Mouse (Mus musculus): ENCODE data around the gene Itpkb.

The Itpkb gene

DNA sequence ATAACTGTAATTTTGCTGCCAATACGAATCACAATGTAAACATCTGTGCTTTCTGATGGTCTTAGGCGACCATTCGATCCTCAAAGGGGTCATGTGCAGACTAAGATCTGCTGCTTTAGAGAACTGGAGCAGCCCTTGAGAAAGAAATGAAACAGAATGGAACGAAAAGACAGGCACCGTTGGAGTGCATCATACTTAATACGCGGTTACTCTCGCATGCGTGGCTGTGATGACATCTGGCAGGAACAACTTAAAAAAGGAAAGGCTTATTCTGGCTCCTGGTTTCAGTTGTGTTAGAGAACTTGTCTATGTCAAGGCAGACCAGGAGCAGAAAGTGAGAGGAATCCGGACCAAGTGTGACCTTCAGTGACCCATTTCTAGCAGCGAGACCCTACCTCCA, 15.6 kb upstream of the Itpkb start:
- no peak for DNase-seq (ENCODE audit: low spot score)

DNA sequence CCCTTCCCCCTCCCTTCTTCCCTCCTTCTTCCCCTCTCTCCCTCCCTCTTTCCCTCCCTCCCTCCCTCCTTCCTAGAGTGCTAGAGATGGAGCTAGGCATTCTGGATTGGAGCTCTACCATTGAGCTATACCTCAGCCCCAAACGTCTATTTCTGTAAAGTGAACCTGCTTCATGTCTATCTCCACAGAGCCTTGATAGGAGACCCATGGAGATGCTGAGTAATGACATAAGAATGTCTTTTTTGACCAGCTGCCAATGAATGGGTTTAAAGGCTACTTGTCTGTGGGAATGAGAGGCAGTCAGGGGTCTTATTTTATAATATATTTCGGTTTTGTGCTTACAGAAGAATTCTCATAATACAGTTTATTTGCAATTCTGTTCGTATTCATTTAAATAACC, 15.2 kb upstream of the Itpkb start:
- DNase-seq (ENCODE audit: low spot score): no peak

DNA sequence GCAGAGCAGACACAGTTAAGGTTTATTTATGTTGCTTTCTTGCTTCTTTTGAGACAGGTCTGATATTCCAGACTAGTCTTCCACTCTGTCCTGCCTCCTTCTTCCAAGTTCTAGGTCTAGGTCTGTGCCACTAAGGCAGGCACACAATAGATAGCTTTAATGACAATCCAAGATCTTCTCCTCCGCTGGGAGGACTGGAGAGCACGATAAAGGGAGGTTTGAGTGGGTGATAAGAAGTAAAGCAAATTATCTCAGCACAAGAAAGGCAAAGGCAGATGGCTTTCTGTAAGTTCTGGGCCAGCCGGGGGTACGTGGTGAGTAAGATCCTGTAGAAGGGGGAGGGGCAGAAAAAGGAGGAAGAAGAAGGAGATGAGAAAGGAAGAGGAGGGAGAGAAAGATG, 12.8 kb upstream of the Itpkb start:
- DNase-seq (ENCODE audit: low spot score): no peak

DNA sequence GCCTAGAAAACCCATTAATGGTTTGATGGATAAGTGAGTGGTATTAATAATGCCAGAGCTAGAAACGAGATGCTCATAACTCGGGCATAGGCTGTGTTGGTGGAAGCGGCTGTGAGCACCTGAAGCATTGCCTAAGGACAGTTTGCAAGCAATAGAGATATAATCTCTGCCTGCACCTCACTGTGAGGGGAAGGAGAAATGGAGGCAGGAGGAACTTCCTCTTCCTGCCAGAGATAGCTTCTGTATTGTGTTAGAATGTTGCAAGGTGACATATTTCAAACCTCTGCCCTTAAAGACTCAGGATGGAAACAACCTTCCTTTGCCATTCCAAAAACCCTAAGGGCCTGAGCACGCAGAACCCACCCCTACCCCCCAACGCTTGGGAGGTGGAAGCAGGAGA, 11.9 kb upstream of the Itpkb start:
- DNase-seq (ENCODE audit: low spot score): no peak

DNA sequence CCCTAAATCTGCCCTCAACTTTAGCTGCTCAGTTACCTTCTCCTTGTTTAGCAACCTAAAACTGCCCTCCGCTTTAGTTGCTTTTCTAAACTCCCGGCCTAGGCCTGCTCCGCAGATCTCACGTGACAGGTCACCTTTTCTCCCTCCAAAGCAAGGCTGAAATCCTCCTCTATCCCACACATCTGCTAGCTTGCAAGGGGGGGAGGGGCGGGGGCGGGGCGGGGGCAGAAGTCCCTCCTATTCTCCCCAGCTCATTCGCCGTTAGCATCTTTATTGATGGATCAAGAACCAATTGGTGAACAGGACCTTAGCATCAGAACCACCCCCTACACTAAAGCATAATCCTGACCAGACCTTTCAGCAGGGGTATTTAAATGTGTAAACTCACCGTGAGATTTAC, 10.4 kb upstream of the Itpkb start:
- no peak for DNase-seq (ENCODE audit: low spot score)

DNA sequence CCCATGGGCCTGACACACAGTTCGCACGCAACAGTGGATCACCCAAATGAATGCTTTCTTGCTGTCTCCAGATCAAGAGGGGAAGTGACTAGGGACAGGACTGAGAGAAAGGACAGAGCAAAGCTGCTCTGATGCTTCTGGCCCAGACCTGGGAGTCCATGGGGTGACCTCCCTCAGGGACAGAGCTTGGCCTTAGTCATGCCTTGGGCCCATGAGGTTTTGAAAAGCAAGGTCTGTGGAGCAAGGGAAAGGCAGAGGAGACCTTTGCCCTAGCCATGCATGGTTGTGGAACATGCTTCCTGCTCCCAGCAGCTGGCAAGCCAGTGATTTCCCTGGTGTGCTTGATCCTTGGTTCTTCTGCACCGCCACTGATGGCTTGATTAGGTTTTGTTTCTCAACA, 7.4 kb upstream of the Itpkb start:
- no peak for DNase-seq (ENCODE audit: low spot score)

DNA sequence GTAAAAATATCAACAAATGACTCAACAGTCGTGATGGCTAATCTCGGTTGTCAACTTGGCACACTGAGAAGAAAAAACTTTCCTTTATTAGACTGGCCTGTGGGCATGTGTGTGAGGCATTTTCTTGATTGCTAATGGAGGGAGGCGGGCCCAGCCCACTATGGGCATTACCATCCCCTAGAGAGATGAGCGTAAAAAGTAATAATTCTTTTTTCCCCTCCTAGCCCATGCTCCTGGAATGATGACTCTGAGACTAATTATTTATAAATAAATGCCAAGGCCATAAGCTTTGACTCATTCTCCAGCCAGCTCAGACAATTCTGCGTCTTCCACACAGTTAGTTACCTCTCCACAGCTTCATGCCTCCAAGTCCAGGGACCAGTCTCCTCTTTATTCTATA, 6.8 kb upstream of the Itpkb start:
- DNase-seq (ENCODE audit: low spot score): no peak

DNA sequence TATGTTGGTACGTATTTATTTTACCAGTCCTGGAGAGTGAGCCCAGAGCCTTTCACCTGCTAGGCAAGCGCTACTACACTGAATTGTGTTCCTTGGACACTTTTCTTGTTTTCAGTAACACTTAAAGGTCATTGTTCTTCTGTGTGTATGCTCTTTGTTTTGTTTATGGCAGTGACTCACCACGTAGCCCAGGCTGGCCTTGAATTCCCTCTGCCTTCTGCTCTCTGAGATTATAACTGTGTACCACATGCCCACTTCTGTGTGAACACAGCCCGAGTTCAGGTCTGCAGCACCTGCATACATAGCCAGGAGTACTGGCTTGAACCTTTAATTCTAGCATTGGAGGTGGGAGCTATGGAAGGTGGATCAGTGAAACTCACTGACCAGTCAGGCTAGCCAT, 6.0 kb upstream of the Itpkb start:
- DNase-seq (ENCODE audit: low spot score): no peak

DNA sequence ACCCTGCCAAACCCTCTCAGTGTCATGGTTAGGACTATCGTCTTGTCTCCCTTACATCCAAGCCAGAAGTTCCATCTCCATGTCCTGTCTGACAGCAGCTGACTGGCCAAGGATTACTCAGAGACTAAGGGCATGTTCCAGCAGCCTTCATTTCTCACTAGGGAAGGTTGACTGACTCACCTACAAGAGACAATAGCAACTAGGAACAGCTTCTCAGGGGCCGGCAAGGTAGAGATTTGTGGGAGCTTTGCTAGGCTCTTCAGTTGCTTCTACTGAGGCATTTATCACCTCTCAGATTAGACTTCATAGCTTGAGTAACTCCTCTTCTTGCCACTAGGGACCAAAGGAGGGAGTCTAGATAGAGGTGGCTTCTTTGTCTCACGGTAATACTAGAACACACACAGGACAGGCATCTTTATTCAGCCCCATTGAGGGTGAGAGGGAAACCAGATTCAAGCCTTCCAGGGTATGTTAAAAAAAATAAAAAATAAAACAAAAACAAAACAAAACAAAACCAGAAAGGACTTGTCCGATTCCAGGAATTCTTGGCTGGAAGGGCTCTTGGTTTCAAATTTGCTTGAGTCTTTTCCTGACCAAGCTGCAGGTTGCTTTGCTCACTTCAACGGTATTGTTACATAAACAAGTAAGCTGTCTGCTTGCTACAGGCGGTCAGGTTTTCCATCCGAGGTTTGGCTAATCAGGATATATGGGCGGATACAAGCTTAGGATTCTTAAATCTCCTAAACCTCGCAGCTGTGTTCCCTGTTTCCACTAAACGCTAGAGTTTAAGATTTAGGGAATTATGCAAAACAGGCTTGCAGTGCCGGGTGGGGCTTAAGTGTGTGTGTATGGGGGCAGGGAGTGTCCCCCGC, 1.3 kb upstream of the Itpkb start:
- DNase-seq (ENCODE audit: low spot score): no peak

DNA sequence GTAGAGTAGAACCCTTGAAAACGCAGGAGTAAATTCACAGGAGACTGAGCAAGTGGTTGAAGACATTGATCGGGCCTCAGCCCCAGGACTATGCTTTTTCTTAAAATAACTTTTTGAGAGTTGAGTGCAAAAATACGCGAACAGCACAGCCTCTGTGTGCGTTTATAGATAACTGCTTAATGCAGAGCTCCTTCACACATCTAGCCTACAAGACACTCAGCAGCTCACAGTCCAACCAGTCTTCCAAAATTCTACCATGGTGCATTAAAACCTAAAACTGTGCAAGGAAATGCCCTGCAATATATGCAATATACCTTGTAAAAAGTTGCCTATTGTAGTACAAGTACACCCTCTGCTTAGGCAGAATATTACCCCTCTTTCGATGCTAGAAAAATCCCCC, 579 bp upstream of the Itpkb start:
- DNase-seq (ENCODE audit: low spot score): no peak

DNA sequence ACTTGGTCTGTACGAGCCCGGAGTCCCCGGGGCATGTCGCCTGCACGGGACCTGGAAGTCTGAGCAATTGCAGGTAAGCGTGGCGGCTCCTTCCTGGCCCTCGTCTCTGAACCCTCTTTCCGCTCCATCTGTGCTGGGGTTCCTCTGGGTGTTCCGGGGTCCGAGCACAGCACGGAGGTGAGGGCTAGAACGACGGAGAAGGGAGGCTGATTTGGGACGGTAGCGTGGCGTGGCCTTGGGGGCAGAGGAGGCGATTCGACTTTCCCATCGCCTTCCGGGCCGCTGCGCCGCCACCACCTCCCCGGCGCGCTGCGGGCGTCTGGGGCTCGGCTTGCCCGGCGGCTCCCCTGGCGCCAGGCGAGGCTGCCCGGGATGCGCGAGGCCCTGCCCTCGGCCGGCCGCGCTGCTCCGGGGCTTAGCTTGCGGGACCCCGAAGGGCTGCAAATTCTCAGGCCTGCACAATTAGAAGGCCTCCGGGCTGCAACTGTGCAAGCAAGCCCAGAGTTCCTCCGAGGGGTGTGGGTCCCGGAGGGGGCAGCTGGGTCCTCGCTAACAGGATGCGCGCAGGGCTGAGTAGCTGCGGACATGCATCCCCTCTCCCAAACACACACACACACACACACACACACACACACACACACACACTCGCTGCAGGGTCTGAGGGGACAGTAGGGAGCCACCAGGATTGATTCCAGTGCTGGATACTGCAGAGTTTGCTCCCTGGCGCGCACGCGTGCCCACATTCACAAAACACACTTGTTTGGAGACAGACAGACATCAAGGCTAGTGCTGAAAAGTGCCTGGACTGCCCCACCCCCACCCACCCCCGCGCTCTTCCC, 641 bp downstream of the Itpkb start:
- DNase-seq (ENCODE audit: low spot score): peak; percentile 27

DNA sequence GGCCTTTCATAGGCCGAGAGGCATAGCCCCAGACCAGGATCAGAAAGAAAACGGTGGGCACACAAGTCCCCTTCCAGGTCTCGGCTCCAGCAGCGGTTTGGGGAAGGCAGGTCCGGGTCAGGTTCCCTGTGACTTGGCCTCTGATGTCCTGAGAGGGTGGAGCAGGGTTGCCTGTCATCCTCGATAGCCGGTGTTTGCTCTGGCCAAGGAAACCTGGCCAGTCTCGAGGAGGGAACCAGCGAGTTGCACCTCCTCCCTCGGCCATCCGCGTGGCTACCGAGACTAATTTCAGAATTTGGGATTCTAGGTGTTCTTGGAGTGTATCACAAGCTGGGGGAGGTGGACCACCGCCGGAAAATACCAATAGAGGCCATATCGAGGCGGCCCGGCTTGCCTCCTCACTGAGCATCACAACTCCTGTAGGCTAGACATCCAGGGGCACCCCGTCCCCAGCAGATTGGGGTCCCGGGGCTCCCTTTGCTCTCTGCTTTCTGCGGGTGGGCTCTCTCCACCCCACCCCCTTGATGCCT, 1.3 kb downstream of the Itpkb start:
- no peak for DNase-seq (ENCODE audit: low spot score)

DNA sequence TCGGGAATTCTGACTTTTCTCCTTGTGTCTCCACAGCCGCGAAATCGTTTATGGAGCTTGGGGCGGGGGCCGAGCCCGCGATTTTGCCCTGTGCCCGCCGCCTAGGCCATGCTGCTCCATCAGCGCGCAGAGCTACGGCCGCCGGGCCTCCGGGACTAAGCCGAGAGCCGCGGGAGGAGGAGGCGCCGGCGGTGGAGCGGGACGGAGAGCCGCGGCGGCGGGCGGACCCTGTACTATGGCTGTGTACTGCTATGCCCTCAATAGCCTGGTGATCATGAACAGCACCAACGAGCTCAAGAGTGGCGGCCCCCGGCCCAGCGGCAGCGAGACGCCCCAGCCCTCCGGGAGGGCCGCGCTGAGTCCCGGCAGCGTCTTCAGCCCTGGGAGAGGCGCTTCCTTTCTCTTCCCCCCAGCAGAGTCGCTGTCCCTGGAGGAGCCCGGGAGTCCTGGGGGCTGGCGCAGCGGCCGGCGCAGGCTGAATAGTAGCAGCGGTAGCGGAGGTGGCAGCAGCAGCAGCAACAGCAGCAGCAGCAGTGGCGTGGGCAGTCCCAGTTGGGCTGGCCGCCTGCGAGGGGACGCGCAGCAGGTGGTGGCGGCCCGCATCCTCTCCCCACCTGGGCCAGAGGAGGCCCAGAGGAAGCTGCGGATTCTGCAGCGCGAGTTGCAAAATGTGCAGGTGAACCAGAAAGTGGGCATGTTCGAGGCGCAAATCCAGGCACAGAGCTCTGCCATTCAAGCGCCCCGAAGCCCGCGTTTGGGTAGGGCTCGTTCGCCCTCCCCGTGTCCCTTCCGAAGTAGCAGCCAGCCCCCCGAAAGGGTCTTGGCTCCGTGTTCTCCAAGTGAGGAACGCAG, 2.0 kb downstream of the Itpkb start:
- no peak for DNase-seq (ENCODE audit: low spot score)

DNA sequence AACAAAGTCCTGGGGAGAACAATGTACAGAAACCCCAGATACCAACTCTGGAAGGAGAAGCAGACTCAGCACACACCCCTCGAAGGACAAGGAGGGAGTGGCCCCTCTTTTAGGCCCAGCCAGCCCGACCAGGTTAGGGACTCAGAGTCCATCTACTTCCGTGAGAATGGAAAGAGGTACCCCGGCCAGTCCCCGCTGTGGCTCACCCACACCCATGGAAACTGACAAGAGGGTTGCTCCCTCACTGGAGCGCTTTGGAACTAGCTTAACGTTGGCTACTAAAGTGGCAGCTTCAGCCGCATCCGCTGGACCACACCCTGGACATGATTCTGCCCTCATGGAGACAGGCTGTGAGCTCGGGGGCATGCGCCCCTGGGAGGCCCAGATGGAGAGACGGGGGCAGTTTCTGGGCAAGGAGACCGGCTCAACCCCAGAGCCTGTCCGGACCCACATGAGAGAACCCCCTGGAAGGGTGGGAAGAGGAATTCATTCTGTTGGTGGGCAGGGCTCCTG, 2.7 kb downstream of the Itpkb start:
- DNase-seq (ENCODE audit: low spot score): no peak

DNA sequence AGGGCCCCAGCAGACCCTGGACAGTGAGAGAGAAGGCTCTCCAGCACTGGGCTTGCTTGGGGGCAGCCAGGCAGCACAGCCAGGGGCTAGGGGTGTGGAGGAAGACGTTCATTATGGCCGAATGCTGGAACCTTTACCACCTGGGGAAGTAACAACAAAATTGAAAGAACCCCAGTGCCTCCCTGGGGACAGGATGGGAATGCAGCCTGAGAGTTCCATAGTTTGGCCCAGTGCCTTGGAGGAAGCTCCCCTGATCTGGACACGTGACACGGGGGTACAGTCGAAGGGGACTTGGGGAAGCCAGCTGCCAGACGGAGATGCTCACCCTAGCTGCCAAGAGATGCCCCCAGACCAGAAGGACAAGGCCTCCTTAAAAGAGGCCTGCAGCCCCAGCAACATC, 3.3 kb downstream of the Itpkb start:
- no peak for DNase-seq (ENCODE audit: low spot score)

DNA sequence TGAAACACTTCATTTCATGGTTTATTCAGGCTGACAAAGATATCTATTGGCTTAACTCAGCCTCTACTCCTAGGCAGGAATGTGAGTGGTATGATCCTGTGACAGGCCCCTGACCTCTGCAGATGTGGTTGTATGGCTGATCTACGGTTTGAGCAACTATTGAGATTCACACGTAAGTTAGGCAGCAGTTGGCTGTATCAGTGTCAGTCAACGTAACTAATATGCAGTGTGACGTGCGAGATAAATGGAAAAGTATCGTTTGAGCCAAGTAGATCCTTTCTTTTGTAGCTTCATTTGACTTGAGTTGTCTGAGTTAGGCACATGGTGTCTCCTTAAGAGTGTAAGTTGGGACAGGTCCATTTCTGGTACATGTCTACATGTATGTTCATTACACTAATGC, 4.3 kb downstream of the Itpkb start:
- no peak for DNase-seq (ENCODE audit: low spot score)

DNA sequence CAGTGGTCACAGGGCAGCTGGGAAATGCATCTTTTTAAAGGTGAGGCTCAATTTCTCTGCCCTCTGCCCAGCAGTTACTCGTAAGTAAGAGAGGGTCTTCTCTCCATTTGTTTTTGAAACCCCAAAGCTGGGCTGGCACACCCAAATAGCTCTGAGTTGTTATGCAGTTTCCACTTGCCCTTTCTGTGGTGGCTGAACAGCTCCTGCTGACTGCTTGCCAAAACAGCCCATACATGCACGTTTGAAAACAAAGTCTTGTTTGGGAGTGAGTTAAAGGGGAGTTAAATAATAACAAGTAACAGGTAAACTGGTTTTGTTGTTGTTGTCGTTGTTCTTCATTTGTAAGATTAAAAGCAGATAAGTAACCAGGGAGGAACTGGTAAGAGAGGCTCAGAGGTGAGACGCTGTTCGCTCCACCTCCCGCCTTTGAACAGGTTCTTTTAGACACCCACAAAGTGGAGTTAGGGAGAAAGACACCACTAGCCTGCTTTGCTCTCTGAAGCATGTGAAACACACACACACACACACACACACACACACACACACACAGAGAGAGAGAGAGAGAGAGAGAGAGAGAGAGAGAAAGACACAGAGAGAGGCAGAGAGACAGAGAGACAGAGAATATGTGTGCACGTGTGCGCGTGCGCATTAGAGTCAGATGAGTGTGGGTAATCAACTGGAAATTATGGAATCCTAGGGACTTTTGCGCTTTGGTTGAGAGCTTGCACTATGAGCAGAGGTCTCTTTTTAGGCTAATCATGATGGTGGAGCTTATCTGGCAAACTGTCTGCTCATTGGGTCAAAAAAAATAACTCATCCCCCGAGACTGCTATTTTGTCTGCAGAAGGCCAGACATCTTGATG, 5.5 kb downstream of the Itpkb start:
- no peak for DNase-seq (ENCODE audit: low spot score)

DNA sequence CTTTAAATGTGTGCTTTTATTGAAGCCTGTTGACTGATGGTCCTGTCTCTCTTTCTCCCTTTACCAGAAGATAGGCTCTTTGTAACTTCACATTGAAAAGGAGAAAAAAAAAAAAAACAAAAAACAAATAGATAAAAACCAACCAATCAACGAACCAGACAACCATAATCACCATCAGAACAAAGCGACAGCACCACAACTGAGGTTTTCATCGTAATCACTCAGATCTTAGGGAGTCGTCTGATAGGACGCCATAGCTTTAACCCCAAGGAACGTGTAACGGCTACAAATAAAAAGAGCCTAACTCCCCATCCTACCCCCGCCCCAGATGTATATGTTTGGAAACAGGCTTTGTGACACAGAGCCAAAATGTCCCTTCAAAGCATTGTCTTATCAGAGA, 8.1 kb downstream of the Itpkb start:
- no peak for DNase-seq (ENCODE audit: low spot score)

DNA sequence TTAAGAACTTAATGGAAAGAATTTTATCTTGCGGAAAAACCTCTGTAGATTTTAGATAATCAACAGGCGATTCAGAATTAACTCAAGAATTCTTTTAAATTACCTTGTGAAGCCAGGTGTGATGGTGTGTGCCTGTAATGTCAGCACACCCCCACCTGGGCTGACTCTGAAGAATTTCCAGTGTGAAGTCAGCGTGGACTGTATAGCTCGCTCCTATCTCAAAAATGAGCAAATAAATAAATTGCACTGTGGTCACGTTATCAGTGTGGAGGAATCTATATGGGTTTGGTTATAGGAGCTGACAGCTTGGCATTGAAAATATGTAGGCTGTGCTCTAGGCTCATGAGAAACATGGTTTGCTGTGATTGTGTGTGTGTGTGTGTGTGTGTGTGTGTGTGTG, 8.9 kb downstream of the Itpkb start:
- no peak for DNase-seq (ENCODE audit: low spot score)

DNA sequence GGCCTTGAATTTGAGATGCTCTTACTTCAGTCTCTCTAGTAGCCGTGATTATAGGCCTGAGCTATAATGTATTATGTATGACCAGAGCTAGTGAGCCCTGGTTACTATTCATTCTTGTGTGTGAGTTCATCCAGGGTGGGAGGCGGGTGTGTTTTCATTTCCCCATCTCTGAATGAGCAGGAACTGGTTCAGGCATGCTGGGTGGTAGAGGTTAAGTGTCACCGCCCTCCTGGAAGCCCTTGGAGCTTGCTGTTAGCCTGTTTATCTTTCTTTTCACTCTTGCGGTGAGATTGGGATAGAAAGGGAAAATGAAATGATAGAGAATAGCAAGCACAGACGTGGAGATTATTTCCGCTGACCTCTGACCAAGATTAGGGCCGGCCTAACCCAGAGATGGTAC, 12.7 kb downstream of the Itpkb start:
- no peak for DNase-seq (ENCODE audit: low spot score)
